Mouse (Mus musculus) cerebellum, postnatal 14 days (tissue): Measurements from ENCODE around the gene Tube1.
A peak's percentile ranks its signal among the peaks of the same experiment; 100 is the strongest.

Experiments used
- DNase-seq, 2 experiments: peaks; one replicate each; pipeline ENCODE4 v3.0.0; 2021; ENCODE audit warnings: mixed read lengths in 2 of 2

The Tube1 gene

GRCm38 (mm10) chr10:39133462-39134310 lies at the start of gene Tube1, which contains the start of gene Fam229b:
Gene Tube1 (plus strand): TSS chr10:39133976.
Gene Fam229b (minus strand): TSS chr10:39133914.
- DNase-seq = peak; percentile 93 to 95

DNA sequence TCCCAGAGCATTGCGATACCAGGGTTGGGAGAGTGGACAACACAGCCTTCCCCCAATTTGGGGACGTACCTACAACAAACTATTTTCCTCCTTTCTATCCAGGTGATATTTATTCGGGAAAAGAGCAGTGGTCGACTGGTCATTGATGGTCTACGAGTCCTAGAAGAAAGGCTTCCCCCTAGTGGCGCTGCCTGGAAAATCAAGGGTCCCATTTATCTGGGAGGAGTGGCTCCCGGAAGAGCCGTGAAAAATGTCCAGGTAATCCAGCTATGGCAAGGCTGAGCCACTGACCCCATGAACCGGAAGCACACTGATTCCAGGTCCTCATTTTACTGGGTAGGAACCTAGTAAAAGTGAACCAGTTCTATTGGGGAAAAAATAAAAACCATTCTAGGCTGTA lies 36.8 kb upstream of the Tube1 start:
- DNase-seq = peak; percentile 61 to 76

- DNase-seq = no peak
These were observed 35.0 kb upstream of the Tube1 start for GRCm38 (mm10) chr10:39098746-39099145.

GRCm38 (mm10) chr10:39104803-39105449 lies 28.9 kb upstream of the Tube1 start:
- DNase-seq = no peak

DNA sequence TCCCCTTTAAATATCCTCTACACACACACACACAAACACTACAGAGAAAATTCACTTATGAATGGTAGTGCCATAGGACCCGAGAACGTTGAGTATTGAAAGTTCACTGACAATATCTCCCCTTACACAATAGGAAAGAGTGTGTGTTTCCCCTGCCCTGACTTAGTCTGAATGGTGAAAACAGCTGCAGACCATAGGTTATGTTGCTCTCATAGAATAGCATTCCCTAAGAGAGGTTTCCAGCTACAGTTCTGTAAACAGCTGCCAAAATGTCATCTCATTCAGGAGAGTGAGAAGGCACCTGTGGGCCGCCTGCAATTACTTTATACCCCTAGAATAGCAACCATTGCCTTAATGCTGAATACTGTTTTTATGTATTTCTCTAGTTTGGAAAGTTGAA lies 27.4 kb upstream of the Tube1 start:
- DNase-seq = no peak

- DNase-seq = no peak
These were observed 26.8 kb upstream of the Tube1 start for GRCm38 (mm10) chr10:39106935-39107334.

DNA sequence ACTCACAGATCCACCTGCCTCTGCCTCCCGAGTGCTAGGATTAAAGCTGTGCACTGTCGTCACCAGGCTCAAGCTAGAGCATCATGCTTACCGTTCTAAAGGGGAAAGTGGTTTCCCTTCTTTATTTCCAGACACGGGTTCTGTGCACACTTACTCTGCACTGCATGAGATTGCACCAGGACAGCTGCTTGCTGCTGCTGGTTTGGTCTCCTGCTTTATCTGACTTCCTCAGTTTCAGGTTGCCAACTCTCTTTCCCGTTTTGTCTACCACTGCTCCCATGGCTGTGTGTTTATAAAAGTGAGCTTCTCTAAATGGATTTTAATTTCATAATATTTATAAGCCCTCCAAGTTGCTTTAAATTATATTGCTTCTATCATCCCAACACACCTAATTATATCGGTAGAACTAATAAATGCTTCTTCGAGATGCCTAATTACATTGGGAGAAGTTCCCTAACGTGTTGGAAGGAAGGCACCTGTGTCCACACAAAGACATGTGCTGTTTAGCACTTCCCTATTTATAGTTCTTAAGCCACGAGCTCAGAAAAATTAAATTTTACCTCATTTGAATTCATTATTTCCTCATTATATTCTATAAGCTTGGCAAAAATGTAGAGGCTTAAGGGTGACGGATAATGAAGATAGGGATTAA lies 24.8 kb upstream of the Tube1 start:
- DNase-seq = no peak

DNA sequence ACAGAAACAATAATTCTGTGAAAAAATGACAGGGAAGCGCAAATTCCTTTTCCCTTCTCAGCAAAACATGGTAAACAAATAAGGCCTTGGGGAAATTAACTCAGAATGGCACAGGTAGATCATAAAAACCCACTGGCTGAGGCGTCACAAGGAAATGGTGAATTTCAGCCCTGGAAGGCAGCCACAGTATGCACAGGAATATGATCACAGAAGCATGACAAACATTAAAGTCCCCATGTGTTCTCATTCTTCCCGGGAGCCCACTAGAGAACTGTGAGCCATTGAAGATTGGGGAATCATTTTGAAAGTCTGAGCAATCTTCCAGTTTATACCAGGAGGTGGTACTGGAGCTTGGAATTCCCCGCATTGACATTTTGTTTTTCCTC lies 24.3 kb upstream of the Tube1 start:
- DNase-seq = no peak

- no peak for DNase-seq
These were observed 12.4 kb upstream of the Tube1 start for GRCm38 (mm10) chr10:39121412-39121811.

- DNase-seq = no peak
These were observed 4.0 kb downstream of the Tube1 start for GRCm38 (mm10) chr10:39137766-39138165.

GRCm38 (mm10) chr10:39138761-39139160 lies 5.0 kb downstream of the Tube1 start:
- DNase-seq = no peak

DNA sequence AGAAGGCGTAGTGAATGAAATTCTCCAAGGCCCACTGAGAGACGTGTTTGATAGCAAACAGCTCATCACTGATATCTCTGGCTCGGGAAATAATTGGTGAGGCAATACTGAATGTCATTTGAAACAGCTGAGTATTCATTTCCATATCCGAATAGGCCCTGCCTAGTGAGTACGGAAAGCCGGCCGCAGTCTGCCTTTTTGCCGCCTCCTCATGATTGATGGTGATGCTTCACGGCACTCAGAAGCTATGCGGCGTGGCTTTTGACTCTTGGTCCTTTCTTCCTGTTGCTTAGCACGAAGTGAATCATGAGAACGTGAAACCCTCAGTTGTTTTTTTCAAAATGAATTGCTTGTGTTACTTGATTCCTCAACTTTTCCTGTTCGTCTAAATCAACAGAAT lies 7.1 kb downstream of the Tube1 start:
- no peak for DNase-seq

DNA sequence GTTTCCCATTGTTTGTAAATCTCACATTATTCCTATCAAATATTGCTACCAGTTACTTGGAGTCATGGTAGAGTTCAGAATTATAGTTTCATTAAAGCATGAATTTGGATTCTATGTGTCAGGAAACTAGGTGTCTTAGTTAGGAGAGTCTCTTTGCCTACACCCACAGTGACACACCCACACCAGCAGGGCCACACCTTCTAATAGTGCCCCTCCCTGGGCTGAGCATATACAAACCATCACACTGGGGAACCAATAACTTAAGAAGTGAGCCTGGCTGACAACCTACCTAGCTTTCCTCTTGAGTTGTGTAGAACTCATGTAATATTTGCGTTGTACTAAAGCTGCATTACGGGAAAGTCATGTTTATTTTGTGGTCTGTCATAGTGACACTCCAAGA lies 7.6 kb downstream of the Tube1 start:
- DNase-seq = no peak

DNA sequence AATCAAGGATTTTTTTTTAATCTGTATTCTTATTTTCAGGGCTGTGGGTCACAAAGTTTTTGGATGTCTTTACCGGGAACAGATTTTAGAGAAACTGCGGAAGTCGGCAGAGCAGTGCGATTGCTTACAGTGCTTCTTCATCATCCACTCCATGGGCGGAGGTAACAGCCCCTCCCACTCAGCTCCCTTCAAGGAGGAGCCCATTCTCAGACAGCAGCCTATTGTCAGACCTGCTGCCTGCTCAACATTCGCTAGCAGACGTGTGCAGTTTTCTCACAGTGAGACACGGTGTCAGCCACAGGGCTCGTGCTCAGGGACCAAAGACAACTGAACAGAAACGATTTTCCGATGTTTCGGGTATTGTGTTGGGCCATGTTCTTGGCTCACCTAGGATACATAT lies 8.4 kb downstream of the Tube1 start:
- no peak for DNase-seq

GRCm38 (mm10) chr10:39156719-39157118 lies 22.9 kb downstream of the Tube1 start:
- no peak for DNase-seq

DNA sequence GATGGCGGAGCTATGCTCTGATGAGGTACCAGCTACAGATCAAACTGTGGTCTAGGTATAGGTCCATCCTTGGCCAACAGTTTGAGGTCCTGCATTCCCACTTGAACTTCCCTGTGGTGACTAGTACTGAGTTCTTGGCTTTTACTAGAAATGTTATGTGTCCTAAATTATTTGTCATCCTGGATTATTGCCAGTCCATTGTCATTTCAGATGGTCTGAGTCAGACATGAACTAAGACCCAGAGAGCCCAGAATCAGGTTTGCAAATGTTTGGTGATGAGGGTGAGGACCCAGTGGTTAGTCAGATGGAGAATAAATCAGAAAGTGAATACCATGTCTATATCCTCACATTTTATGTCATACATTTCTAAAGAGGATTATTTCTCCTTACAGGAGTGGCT lies 23.5 kb downstream of the Tube1 start:
- no peak for DNase-seq

DNA sequence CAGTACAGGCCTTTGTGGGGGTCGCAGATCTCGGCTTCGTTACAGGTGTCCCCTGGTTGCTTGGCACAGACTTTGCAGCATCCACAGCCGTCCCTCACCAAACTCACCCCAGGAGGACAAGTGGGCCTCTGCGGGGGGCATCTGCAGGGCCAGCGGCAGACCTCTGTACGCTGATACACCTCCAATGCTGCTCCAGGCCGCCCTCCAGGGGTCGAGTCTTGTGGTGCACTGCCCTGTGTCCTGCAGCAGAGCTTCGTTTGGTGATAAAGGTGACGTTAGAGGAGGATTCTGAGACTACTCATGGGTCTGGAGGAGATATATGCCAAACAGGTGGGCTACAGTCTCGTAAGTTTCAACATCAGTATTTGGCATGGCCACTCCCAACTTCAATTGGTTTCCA lies 24.5 kb downstream of the Tube1 start:
- peak in 1 of 2 experiments; percentile 18 for DNase-seq

DNA sequence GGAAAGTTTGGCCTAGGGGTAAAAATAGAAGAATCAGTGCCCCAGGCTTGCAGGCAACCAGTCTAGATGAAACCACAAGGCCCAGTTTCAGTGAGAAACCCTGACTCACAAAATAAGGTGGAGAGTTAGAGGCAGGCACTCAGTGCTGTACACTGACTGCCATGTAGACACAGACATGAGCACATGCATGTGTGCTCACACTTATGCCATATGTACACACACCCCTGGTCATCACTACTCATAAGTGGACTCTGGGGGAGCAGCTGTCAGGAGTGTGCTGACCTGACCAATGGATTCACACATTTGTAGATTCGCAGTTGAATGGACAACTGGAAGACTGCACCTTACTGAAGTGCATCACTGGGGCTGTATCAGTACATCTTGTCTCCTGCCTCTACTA lies 27.6 kb downstream of the Tube1 start:
- DNase-seq = no peak

GRCm38 (mm10) chr10:39162666-39163484 lies 29.1 kb downstream of the Tube1 start:
- DNase-seq = peak in 1 of 2 experiments; percentile 15

- DNase-seq = peak in 1 of 2 experiments; percentile 5
These were observed 29.9 kb downstream of the Tube1 start, which contains the start of gene Ccn6 for GRCm38 (mm10) chr10:39163694-39164093. Gene Ccn6 (minus strand): TSS chr10:39163794.

DNA sequence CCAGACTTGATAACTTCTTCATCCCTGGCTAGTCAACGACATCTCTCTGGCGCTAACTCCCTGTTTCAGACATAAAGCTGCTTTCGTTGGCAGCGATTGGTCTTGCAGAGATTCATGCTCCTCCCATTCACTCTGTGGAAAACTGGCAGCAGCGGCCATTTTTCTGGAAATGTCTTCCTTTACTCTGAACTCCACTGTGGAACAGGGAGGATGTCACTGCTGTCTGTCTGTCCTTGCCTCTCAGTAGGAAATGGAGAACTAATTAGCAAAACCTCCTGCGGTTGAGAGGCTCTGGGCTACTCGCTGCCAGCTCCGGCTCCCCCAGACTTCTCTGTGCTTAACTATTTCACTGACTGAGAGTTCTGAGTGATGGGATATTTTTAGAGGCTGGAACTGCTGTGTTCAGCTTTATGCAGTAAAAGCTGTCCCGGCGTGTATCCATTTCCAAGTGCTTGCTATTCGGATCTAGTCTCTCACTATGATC lies 31.9 kb downstream of the Tube1 start:
- DNase-seq = peak; percentile 73 to 78

DNA sequence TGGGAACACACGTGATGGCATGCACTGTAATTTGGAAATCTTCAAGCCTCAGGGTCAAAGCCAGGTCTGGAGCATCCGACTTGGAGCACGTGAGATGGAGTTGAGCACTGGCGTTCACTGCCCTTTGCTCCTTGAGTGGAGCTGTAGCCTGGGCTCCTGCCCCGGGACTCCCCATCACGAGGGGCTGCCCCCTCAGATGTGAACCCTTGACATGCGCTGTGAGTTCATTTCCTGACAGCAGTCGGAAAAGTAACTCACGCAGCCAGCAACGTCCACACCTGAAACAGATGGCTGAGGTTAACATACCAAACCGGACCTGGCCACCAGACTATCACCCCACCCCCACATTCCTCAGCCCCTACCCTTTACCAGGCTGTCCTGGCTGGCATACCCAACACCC lies 33.8 kb downstream of the Tube1 start:
- DNase-seq = no peak

DNA sequence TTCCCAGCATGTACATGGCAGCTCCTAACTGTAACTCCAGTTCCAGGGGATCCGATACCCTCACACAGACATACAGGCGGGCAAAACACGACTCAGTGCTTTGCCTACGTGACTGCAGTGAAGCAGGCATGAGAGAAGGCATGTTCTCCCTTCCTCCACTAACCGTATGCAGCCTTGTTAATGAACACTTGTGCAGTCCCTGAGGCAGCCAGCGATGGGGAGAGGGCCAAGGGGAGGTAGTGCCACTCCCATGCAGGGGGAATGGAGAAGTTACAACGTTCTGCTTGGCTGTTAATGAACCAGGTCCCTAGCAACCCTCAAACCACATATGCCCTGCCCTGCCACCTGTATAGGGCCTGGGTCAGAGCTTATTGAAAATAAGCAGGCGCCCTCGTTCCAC lies 35.9 kb downstream of the Tube1 start:
- peak in 1 of 2 experiments; percentile 8 for DNase-seq
